Mouse (Mus musculus) mesoderm, embryonic 11.5 days (tissue): ENCODE results near the gene Gm30302.

Experiments
- DNase-seq: peaks from one replicate; pipeline ENCODE4 v3.0.0-alpha.2; 2012; ENCODE audit warnings: low read depth, low spot score

Gene Gm30302

GRCm38 (mm10) chr13:49738011-49738410 lies 60.8 kb downstream of the Gm30302 start:
- no peak for DNase-seq

- no peak for DNase-seq
Observed at GRCm38 (mm10) chr13:49736430-49736829, 62.4 kb downstream of the Gm30302 start.
